ENCODE assay signal across 14 mouse cellular contexts in genomic region chr3:89616861-89617260, GRCm38 (mm10).
DNase-seq lines count a peak whose midpoint lies in the region; ATAC-seq and TF ChIP-seq lines count a peak whose summit lies in the region.
"Had no signal": no experiment of that assay in that cellular context is flagged by ENCODE, and none has a peak within 500 bp of the region (broad histone marks: within the 10 kb centered on the region; RNA-seq: fewer than 3 reads in every experiment).

No protein-coding gene starts in this region.

- no peak overlapping the region for H3K27ac ChIP-seq in liver, adult 2 months (replicated peaks; ENCODE audit: insufficient read depth, low read depth, low read length)
- no peak overlapping the region for H3K27ac ChIP-seq in liver, embryonic 11.5 days (ENCODE audit: low read depth, low read length)
- H3K27ac ChIP-seq in forebrain, embryonic 13.5 days, result no peak overlapping the region
- H3K27ac ChIP-seq: neural tube, embryonic 13.5 days had no signal

- H3K27me3 ChIP-seq in liver, adult 2 months (ENCODE audit: control insufficient read depth, insufficient read depth, low read length), result no peaks in the 10 kb centered on the region; the same call in 1 of the 2 replicates
- no peaks in the 10 kb centered on the region for H3K27me3 ChIP-seq in liver, embryonic 11.5 days (replicated peaks; ENCODE audit: control insufficient read depth, insufficient read depth, low read length)
- H3K27me3 ChIP-seq in forebrain, embryonic 13.5 days, result no peaks in the 10 kb centered on the region
- H3K27me3 ChIP-seq: neural tube, embryonic 13.5 days had no signal

- H3K36me3 ChIP-seq in liver, adult 2 months (ENCODE audit: control insufficient read depth, insufficient read depth, low read length), result no peaks in the 10 kb centered on the region
- no peaks in the 10 kb centered on the region for H3K36me3 ChIP-seq in liver, embryonic 11.5 days (ENCODE audit: control insufficient read depth, insufficient read depth, low read length)
- no peaks in the 10 kb centered on the region for H3K36me3 ChIP-seq in forebrain, embryonic 13.5 days (ENCODE audit: poor library complexity, severe bottlenecking)
- H3K36me3 ChIP-seq: neural tube, embryonic 13.5 days had no signal

- no peak for ATAC-seq in liver, embryonic 11.5 days (replicated peaks; ENCODE audit: low FRiP score)
- no peak for ATAC-seq in forebrain, embryonic 13.5 days
- ATAC-seq: midbrain, embryonic 16.5 days had no signal

- H3K4me3 ChIP-seq in liver, adult 2 months (ENCODE audit: insufficient read depth, low read depth, low read length), result no peak overlapping the region
- no peak overlapping the region for H3K4me3 ChIP-seq in liver, embryonic 11.5 days (ENCODE audit: low read depth, low read length)
- no peak overlapping the region for H3K4me3 ChIP-seq in forebrain, embryonic 13.5 days
- H3K4me3 ChIP-seq: neural tube, embryonic 13.5 days had no signal

- TF ChIP-seq CTCF in liver, adult 2 months (IDR thresholded peaks at IDR 0.05; ENCODE audit: low read depth, low read length), result peak; percentile 49

- H3K9me3 ChIP-seq in liver, embryonic 11.5 days (ENCODE audit: control insufficient read depth, low read length), result no peaks in the 10 kb centered on the region
- H3K9me3 ChIP-seq in forebrain, embryonic 13.5 days (replicated peaks), result no peaks in the 10 kb centered on the region
- H3K9me3 ChIP-seq: neural tube, embryonic 13.5 days had no signal

- H3K9ac ChIP-seq in liver, adult 2 months (ENCODE audit: low read depth, low read length), result no peak overlapping the region
- no peak overlapping the region for H3K9ac ChIP-seq in liver, embryonic 11.5 days (ENCODE audit: low read depth, low read length)
- H3K9ac ChIP-seq in forebrain, embryonic 13.5 days, result no peak overlapping the region
- H3K9ac ChIP-seq: neural tube, embryonic 13.5 days had no signal

- TF ChIP-seq POLR2A in liver, adult 2 months (IDR thresholded peaks at IDR 0.05; ENCODE audit: extremely low read depth, insufficient read depth, low read length), result no peak

- 60% methylated on average over 6 of the region's 6 CpGs for WGBS in liver, adult 2 months
- WGBS in liver, embryonic 11.5 days, result 57% methylated on average over 6 of the region's 6 CpGs
- WGBS in forebrain, embryonic 13.5 days, result 69% methylated on average over 6 of the region's 6 CpGs

- no peaks in the 10 kb centered on the region for H3K79me2 ChIP-seq in liver, adult 2 months (ENCODE audit: control insufficient read depth, insufficient read depth, low read length)

- H3K4me1 ChIP-seq in liver, adult 2 months (ENCODE audit: control insufficient read depth, insufficient read depth, low read length), result no peaks in the 10 kb centered on the region
- no peaks in the 10 kb centered on the region; the same call in 1 of the 2 replicates for H3K4me1 ChIP-seq in liver, embryonic 11.5 days (replicated peaks; ENCODE audit: control insufficient read depth, insufficient read depth, low read length)
- H3K4me1 ChIP-seq in forebrain, embryonic 13.5 days, result peaks cover 30% of the 10 kb centered on the region

- no peak overlapping the region for H3K4me2 ChIP-seq in liver, embryonic 11.5 days
- H3K4me2 ChIP-seq in forebrain, embryonic 13.5 days, result no peak overlapping the region
- H3K4me2 ChIP-seq: neural tube, embryonic 13.5 days had no signal

- no peak for DNase-seq in liver, adult 2 months (ENCODE audit: extremely low read depth, low read depth, low spot score)
- no peak for DNase-seq in liver, embryonic 11.5 days (ENCODE audit: low spot score)
- DNase-seq in thymus, postnatal 4 days, result peak; percentile 47
- DNase-seq in thymus, adult 18-20 months, result no peak
- peak; percentile 11 for DNase-seq in MEL-GATA-1-ER (ENCODE audit: extremely low read depth, low read depth)
- no peak for DNase-seq in adrenal gland, postnatal 4 days (ENCODE audit: low spot score in 2 of 2)
- DNase-seq: adrenal gland, adult 8-10 months; cerebellum, postnatal 25 days; kidney, adult 18-20 months; right cerebral cortex, adult 18-20 months; spleen, adult 18-20 months had no signal

Comparison
In these comparisons a context has a peak if more than half of its experiments do, and no peak if none do; other contexts are left out.
1. DNase-seq: peak in thymus, postnatal 4 days (single experiment) and MEL-GATA-1-ER (single experiment); none in liver, adult 2 months (single experiment), liver, embryonic 11.5 days (single experiment), thymus, adult 18-20 months (0 of 2) and adrenal gland, postnatal 4 days (0 of 2).